Mouse (Mus musculus) ZHBTc4 (cell line): ENCODE measurements around the gene C2cd4a.
A peak's percentile ranks its signal among the peaks of the same experiment; 100 is the strongest.

ENCODE experiments used
- DNase-seq: peaks from one replicate; pipeline ENCODE4 v3.0.0-alpha.2; 2011; ENCODE audit warnings: low read depth, low spot score

The C2cd4a gene

DNA sequence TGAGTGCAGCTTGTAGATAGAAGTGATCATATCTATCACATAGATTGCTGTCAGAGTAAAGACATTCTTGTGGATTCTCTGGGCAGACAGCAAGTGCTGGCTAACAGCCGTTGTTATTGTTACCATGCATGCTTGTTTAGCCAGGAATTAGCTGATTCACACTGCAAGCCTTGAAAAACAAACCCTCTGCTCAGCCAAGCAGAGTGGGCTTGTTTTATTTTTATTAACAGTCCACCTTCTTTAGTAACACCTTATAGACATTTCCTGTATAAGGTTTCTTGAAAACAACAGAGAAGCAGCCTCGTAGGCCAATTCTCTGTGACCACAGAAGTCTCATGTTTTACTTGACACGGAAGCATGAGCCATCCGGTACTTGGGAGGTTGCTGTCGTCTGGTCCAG is 2.4 kb upstream of the C2cd4a start:
- DNase-seq: no peak

DNA sequence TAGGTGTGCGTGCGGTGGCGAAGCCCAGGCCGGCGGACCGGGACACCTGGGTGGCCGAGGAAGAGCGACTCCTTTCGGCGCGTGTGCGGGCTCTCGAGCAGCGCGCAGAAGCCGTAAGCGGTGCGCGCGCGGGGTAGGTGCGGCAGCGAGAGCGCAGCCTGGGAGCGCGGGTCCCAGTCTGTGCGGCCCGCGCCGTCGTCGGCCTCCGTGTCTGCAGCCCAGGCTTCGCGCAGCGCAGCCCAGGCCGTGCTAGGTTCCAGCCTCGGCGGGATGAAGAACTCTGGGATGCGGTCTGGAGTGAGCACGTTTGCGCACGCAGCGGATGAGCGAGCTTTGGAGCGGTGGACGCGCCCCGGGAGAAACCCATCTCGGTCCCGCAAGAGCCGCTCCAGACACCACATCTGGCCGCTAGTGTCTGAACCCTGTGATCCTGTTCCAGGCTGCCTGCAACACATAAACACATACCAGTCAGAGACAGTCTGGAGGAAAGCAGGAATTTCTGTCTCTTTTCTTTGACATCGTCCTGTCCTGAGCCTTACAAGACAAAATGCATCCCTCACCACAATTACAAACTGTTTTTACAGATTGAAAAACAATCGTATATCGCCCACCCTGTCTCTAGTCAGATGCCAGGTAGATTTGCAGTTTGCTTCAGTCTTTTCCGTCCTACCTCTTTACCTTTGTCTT is 628 bp downstream of the C2cd4a start:
- DNase-seq: peak; percentile 80

DNA sequence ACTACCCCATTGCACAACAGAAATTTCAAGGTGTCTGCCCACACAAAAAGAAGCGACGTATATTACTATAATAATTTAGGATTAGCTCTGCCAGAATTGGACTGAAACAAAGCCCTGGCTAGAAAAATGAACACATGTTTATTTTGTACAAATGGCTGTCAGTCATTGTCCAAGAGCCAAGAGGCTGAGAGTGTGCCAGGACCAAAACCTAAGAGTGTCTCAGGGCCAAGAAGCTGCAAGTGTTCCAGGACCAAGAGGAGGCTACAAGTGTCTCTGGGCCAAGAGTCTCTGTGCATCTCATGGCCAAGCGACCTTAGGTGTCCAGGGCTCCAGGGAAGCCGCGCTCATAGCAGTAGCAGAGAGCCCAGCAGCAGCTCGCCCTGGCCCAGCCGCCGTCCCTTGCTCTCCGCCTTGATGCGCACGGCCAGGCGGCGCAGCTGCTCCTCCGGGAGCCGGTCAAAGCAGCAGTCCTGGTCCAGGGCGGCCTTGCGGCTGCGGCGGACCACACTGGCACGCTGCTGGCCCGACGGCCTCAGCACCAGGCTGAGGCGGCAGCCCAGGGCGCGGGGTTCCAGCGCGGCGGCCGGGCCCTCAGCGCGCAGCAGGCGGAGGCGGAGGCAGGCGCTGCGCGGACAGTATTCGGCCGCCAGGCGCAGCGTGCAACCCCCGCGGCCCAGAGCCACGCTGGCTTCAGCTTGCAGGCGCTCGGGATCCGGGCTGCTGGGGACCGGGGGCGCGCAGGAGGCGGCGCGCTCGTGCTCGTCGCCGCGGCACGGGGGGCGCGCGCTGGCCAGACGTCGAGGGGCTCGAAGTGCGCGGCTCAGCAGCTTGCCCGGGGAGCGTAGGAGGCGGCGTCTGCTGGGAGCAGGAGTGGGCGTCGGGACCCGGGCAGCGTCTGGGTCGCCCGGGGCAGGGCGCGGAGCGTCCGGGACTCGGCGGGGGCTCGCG is 1.4 kb downstream of the C2cd4a start:
- peak; percentile 90 for DNase-seq

DNA sequence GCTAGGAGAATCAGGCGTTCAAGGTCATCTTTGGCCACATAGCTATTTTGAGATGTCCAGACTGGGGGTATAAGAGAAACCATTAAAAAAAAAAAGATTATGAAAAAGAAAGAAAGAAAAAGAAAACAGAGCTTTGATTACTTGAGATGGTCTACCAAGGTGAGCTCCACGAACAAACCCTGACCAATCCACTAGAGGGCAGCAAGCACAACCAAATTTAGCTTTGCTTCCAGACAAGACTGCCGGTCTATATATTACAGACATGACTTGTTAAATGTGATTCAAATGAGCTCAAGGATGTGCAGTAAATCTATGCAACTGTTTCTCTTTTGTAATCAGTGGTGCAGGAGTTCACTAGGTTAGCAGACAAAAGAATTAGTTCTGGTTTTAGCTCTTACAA is 3.9 kb downstream of the C2cd4a start:
- DNase-seq: peak; percentile 62

DNA sequence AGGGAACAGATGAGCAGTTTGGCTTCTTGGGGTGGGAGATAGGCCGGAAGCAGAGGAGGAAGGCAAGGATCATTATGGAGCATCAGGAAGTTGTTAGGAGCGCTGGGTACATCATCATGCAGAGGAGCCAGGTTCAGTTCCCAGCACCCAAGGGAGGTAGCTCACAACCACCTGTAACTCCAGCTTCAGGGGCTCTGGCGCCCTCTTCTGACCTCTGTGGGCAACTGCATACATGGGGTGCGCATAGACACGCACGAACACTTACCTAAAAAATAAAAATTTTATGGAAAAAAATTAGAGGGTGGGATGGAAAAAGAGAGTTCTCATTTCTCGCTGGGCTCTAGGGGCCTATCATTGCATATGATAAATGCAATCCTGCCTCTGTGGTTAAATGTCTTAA is 6.6 kb downstream of the C2cd4a start:
- peak; percentile 28 for DNase-seq

DNA sequence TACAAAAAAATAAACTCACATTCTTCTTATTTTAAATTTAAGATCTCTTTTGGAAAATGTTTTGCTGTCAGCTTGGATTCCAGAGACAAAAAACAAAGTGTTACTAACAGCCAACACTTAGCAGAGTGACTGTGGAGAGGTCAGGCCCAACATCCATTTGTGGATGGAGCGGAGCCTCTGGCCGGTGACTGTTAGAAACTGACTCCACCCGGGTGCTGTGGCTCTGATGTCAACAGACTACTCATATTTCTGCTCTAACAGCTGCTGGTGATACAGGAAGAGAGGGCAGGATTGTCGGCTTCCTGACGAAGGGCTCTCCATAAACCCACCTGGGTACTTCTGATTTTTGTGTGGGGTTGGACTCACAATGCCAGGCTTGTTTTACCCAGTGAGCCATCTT is 9.0 kb downstream of the C2cd4a start:
- no peak for DNase-seq

DNA sequence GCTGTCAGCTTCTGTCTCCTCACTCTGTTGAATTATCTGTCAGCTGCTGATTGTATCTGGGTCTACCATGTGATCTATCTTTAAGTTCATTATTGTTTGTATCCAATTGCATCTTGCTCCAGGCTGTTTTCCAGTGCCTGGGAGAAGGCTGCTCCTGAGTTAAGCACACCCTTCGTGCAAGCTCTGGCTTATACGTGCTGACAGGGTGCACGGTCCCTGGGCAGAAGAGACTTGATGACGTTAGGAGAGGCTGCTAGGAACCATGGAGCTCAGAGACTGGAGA is 13.5 kb downstream of the C2cd4a start:
- DNase-seq: no peak

DNA sequence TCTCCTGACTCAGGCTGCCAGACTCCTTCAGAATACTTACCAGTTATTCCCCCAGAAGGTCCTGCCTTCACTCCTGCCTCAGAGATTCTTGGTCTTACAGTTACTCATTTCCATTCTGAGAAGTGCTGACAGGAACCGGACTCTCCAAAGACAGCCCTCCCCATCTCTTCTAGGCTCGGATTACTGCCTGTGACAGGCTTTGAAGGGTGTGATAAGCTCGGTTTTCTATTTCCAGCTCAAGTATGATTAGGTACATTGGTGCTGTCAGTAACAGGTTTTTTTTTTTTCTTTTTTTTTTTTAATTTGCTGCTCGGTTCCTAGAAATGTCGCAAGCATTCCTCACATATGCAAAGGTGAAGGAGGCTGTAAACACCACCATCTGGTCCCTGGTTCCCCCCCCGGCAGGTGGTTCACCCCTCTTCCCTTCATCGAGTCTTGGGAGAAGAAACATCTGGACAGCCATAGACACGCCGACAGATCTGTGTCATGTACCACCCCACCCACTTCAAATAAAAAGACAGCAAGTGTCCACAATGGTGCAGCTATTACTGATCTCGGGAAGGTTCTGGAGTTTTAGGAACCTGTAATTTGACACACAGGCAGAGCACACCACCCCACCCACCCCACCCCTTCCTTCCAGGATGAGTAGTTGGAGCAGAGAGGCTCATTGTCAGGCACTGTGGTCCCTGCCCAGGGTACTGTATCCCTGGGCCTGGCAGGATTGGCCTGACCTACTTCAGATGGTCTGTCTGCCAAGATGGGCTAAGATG is 14.0 kb downstream of the C2cd4a start:
- peak; percentile 28 for DNase-seq

DNA sequence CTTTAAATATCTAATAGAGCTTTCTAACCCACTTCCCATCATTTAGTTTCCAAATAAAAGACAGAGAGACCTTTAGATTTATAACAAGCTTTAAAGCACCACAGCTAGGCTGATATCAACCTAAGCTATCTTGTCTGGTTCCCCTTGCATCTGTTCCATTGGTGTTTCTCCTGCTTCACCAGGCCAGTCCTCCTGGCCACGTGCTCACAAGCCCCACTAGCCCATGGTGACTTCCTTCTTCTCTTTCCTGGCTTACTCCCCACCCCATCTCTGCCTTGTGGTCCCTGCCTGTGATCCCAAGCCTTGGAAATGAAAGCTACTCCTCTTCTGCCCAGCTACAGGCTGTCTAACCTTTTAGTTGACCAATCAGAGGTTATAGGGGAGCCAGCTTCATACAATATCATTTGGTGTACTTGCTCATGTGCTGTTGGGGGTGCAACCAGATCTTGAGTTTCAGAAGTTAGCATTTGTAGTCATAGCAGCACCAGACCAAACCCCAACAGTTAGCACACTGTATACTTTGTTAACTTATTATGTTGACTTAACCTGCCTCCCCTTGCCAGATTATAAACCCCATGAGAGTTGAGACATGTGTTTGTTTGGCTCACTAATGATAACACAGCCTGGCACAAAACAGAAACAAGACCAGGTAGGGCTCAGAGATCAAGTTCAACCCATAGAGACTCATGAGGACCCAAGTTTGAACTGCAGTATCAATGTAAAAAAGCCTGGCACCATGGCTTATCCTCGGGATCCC is 15.8 kb downstream of the C2cd4a start:
- no peak for DNase-seq

DNA sequence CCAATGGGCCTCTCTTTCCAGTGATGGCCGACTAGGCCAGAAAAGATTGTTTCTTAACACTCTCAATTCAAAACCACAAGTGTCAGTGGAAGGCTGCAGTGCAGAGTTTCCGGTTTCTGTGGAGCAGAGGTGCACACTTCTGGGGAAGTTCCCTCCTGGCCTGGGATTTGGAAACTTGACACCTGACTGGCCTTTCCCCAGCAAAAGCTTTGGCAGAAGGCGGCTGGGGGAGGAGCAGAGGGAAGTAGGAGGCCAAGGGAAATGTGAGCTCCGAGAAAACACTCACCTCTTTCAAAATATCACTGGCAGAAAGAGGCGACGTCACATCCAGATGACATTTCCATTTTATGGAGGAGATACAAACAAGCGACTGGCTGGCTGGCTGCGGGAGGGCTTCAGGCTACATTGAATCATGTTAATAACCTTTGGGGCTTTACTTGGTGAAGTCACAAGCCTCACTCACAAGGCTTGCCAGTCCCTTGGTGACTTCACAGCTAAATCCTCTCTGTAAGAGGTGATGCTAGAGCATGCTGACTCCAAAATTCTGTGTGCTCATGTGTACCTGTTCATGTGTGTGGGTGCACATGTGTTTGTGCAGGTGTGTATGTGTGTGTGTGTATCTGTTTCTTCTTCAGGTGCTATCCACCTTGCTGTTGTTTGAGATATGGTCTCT is 18.3 kb downstream of the C2cd4a start:
- DNase-seq: peak; percentile 65

DNA sequence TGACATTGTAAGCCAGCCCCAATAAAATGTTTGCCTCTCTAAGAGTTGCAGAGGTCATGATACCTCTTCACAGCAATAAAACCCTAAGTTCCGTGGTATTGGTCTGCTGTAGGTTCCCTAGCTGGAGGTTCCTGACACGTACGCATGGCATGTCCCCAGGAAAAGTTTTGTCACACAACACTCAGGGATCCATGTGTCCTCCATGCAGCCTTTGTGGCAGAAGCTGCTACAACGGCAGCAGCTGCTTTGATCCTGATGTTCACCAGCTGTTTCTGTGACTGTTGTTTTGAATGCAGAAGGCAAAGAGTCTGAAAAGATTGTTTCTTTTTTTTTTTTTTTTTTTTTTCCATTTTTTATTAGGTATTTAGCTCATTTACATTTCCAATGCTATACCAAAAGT is 19.0 kb downstream of the C2cd4a start:
- no peak for DNase-seq

DNA sequence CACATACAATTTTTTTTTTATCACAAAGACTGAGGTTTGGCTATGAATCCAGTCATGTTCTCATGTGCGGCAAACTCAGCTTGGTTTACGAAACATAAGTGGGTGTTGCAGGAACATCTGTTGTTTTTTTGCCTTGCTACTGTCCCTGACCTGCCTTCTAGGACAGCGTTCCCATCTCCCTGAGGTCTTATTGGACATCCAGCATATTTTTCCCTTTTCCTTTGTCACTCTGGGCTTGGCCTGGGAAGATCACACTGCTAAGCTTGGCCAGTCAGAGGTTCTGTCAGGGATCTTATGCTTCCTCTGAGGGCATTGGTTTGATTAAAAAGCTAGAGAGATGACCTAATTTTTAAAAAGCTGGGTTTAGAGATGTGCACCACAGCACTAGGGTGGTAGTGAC is 21.0 kb downstream of the C2cd4a start:
- no peak for DNase-seq

DNA sequence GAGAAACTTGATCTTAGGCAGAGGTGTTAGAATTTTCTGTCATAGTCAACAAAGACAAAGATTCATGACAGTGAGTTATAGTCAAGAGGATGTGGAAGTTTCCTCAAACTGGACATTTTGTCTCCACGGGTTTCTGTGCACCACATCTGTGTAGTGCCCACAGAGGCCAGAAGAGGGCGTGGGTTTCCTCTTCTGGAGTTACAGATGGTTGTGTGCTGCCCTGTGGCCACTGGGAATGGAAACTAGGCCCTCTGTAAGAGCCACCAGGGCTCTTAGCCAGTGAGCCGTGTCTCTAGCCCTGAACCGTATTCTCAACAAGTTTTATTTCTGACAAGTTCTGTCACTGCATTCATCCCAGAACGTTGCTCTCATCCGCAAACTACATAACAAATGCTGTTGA is 21.6 kb downstream of the C2cd4a start:
- DNase-seq: peak; percentile 66

DNA sequence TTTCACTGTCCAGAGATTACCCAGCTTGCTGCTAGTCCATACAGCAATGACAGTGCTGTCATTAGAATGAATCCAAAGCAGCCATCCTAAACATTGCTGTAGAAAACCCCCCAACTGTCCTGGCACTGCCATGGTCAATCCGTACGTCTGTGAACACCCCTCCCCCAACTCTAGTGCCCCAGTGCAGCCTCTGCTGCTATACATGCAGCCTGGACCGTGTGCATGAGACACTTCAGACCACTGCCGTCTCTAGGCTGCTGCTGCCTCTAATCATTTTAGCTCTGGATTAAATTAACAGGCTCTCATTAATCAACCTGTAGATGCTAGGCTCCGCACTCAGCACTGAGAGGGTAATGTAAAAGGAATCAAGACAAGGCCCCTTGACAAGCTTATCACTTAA is 25.1 kb downstream of the C2cd4a start:
- DNase-seq: no peak

DNA sequence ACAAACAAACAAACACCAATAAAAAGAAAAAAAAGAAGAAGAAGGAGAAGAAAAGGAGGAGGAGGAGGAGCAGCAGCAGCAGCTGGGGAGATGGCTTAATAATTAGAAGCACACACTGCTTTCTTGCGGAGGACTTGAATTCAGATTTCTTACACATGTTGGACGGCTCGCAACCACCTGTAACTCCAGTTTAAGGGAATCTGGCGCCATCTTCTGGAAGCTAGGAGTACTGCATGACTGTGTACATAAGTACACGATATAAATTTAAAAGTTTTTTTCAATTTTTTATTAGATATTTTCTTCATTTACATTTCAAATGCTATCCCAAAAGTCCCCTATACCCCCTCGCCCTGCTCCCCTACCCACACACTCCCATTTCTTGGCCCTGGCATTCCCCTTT is 29.9 kb downstream of the C2cd4a start:
- peak; percentile 74 for DNase-seq

DNA sequence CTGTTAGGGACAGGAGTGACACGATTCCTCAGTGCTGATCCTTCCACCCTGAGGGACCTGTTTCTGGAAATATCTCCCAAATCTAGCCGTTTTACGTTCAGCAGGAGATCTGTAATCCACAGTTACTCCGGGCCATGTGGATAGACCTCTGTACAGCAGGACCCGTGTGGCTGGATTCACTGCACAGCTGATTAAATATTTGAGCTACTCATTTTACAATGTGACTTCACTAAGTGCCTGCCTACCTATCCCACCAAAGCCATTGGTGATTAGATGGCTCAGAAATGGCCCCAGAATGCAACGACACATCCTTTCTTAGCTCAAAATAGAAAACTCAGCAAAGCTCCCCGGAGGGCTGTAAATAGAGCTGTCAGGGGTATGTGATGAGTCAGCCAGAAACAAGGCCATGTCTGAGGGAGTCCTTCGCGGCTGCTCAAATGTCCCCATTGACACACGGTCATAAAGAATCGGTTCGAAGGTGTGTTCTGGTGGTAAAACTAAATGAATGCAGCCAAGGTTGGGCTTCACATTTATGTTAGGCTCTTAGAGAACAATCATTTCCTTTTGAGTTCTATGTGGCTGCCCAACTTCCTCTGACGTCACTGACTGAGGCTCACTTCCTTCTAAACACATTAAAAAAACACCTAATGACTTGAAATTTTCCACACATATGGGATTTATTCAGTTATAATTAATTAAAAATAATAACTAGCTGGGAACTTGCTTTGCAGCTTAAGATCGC is 32.9 kb downstream of the C2cd4a start:
- no peak for DNase-seq

DNA sequence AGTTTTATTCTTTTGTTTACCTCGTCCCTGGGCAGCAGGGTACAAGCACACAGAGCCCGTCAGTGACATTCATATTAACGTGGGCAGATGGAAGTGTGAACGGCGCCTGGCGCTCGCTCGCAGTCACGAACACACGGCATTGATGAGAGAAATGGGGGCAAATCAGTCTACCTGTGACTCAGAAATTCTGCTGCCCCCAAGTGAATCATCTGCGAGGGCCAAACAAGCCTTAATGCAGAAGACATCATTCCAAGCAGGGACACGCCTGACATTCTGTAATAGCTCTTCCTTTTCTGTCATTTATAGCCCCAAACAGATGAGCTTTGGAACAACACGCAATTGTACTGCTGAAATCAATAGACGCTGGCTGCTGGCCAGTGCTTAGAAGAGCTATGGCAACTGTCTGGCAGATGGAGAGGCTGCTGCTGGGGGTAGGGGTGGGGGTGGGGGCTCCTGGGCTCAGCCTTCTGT is 36.9 kb downstream of the C2cd4a start:
- DNase-seq: no peak

DNA sequence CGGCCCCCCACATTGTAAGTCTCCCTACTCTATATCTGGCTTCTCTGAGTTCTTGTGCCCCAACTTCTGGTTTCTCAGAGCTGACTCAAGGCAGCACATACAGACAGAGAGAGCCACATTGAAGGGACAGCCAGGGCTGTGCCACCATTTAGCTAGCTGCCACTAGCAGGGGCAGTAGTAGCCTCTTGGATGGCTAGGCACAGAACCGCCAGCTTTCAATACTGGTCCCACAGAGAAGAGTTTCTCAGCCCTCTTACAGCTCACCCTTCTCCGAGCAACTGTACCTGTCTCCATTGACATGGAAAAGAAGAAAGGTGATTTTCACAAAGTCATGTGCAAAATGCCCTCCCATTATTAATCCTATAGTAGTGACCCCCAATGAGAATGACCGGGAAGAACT is 37.5 kb downstream of the C2cd4a start:
- DNase-seq: no peak

DNA sequence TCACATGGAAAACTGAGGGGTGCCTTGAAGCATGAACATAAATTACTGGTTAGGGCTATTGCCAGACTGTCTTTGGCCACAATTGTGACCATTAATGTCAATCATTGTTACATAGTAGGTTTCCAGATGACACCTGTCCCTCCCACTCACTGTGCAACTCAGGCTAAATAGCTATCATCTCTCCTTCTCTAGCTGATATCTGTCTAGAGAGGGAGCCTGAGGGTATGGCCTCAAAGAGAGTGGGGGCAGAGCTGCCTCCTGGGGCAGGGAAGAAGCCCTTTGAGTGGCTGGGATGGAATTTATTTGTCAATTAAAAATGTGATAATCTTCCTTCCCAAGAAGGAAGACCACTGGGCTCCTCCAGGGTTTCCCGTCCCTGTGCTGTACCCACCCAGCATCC is 37.9 kb downstream of the C2cd4a start:
- no peak for DNase-seq

DNA sequence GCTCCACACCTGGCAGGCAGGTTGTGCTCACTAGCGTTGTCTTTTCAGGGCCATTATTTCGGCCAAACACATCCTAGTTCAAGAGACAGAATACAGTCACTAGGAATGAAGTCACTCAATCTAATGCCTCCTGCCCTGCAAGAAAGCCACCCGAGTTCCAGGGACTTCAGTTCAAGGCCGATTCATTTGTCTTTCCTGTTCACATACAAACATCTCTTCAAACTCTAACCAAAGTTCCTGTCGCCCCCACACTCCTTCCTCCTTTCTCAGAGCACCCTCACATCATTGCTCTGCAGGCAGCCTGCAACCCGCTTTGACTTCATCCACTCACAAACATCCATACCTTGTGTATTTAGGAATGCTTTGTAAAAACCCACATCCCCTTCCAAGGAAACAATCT is 38.6 kb downstream of the C2cd4a start:
- DNase-seq: no peak
